Mouse (Mus musculus): ENCODE results near the gene Oca2.

GRCm38 (mm10) chr7:56418182-56418836, 178.7 kb downstream of the Oca2 start:
- TF ChIP-seq CTCF (IDR thresholded peaks at IDR 0.05; ENCODE audit: insufficient read depth, low read length) (no peak), POLR2A (IDR thresholded peaks at IDR 0.05; ENCODE audit: borderline replicate concordance, extremely low read depth, low read depth, low read length) (no peak)
